Mouse (Mus musculus) frontal cortex, postnatal 10 days (tissue): ENCODE measurements at regions not wholly inside any gene's neighbourhood (a gene's known extent, or its start where the extent isn't known, plus 50 kb on each side); places are given as distances from the start of the nearest gene placed in this dataset.

Experiments used
- DNase-seq, 2 experiments: peaks; one replicate each; pipeline ENCODE4 v3.0.0; 2022; ENCODE audit warnings: low spot score in 2 of 2, mixed read lengths in 1 of 2

DNA sequence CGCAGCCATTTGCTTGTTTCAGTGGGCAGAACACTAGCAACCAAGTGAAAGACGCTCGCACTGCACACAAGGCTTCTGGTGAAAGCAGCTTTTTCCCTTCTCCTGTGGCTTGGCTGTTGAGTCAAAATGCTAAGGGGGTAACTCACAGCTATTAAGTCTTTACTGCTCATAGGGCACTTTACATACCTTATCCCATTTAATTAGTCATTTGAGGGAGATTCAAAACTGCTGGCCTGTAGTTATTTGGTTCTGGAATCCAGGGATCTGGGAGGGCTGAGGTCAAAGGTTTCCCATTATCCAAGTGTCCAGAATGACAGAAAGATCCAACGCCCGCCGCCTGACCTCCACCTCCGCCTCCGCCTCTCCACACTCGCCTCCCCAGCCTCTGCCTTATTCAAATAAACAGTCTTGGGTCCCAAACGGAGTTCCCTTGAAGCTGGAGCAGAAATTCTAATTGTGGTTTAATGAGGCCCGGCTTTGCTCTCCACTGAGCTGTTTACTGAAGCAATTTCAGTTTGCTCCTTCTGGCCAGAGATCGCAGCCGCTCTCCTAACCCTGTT lies 106.5 kb upstream of the Mycn start:
- no peak for DNase-seq

DNA sequence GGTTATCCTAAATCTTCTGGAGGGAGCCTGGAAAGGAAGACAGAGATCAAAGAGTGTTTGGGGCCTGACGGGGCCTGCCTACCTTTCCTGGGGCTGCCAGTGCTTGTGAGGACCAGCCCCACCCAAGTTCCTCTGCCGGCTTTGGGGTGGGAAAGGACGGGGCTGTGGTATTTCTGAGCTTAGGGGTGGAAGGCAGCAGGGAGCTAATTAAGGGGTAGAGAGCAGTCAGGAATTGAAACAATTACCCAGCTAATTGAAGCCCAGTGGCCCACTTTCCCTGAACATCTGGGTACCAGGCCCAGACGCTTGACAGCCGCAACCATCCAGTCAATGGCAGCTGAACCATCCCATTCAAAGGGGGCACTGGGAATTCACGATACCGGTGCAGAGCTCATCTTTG lies 101.2 kb upstream of the Mycn start:
- no peak for DNase-seq

DNA sequence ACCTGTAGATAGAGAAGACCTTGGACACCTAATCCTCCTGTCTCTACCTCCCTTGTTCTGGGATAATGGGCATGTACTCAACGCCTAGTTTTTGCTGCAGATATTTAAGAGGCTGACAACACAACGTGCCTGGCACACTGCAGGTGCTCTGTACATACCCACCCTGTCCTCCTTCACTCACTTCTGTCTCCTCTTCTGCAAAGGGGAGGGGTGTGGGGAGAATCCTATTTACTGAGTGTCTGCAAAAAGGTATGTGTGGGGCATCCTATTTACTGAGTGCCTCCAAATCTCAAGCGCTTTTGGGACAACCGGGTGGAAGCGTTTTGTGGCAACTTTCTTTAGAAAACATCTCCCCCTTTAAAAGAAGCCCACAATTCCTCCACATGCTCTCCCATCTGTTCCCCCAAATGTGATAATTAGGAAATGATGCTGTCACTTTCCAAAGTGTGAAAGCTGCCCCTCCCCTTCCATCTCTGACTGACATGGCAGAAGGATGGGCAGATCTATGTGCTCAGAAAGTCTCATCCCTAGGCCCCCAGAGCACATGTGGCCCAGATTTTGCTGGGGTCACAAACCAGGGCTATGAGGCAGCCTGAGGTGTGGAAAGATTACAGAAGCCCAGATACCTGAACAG lies 93.5 kb upstream of the Mycn start:
- no peak for DNase-seq

DNA sequence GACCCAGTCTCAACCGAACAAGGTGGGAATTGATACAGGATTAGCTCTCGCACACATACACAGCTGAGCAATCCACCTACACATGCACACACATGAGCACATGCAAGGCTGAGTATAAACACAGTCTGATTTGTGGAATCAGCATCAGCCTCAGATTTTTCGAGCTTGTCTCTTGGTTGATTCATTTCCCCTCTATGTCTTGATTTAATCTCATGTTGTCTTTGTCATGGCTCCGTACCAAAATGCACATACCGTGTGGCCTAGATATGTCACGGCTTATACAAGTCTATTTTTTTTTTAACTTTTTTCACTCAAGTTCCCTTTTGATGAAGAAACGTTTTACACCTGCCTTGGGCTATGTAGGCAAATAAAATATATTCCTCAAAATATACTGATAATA lies 88.6 kb upstream of the Mycn start:
- DNase-seq, result no peak

DNA sequence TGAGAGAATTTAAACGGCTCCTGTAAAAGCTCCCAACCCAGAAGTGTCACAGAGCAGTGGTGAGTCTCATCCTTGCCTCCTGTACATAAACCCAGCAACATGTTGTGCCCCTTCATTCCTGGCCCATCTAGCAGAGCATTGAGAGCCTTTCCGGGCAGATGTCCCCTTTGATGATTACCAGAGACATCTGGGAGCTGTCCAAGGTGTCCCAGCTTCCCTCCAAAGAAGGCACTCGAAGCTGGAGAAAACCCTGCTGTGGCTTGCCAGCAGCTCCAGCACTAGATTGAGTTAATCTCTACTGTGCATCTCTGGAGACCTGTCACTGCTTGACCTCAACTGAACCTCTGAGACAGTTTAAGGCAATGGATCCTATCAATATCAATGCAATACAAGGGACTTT lies 86.4 kb upstream of the Mycn start:
- DNase-seq, result no peak

DNA sequence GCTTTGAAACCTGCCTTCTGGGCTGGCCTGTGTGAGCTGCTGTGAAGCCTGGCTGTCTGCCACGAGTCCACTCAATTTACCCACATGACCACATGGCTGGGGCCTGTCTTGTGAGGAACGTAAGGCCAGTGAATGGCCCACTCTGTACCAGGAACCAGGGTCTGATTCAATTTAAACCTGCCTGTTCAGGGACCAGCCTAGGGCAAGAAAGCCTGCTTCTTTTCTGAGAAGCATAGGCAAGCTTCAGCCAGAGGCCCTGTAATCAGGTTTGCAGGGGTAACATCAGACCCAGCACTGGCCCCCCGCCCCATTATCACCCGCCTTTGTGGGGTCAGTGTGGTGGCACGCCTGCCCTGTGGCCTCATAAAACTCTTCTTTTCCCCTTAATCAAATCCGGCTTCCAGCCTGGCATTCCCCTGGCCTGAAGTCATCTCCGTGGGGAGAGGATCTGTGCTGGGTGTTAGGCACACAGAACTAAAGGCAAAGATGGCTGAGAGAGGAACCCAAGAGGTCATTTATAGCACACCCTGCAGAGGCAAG lies 84.4 kb upstream of the Mycn start:
- peak in 1 of 2 experiments; percentile 26 for DNase-seq

DNA sequence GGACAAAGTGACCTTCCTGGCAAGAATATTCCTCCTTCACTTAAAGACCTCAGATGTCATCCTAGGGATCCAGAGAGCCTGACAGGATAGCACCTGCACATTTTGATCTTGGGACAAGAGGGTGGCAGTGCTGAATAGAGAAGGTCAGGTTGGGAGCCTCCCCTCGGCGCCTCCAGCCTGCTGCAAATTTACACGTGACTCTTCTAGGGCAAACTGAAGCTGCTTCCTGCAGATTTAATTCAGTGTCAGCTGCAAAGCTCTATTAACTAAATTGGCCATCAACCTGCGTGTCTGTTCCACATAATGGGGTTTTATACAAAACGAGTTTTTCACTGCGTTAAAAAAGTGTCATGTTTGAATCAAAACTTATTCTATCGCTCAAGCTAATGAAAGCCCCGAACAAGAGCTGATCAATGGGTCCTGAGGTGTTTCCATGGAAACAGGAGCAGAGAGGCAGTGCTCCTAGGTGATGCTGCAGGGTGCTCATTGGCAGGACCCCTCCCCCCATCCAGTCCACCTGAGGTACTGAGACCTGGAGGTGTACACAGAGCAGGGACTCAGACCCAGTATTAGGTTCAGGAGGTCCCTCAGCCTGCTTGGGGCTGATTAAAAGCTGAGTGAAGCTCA lies 82.6 kb upstream of the Mycn start:
- no peak for DNase-seq

DNA sequence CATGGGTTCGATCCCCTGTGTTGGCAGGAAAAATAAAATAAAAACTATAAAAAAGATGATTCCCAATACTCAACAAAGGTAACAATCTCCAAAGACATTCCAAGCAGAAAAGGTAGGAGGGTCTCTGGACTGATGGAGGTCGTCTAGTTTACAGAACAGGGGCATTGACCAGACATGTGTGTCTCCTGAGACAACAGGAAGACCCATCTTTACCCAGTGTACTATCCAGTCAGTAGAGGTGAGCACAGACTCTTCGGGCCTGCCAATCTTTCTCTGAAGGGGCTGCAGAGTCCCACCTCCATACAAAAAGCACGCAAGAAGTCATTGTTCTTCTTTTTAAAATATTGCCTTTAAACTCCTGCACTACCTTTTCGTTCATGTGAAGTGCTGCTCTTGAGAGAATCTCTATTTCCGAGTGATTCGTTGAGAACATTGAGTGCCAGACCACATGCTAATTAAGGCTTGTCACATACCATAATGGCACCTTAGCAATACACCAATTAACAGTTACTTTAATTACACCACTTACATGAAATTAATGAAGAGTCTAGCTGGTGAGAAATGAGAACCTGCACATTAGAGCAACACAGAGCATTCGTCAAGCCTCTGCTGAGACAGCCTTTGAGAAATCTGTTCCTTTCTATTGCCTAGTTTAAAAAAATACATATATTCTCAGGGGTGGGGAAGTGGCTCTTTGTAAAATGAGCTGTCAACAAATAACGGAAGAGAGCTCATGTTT lies 69.5 kb upstream of the Mycn start:
- DNase-seq, result no peak

DNA sequence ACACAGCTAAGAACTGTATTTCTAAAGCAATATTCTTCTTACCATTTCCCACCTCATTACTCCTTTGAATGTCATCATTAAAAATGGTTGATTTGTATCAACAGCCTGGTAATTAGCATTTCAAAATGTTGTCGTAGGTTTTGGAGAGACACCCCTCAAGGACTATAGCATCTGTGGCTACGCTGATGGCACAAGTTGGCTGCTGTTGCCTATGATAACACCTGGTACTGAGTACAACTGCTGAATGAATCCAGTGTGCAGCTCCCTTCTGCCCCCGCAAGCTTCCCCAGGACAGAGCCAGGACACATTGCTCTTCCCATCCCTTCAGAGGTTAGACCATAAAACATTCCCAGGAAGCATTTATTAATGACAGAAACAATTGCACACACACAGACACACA lies 68.7 kb upstream of the Mycn start:
- no peak for DNase-seq

DNA sequence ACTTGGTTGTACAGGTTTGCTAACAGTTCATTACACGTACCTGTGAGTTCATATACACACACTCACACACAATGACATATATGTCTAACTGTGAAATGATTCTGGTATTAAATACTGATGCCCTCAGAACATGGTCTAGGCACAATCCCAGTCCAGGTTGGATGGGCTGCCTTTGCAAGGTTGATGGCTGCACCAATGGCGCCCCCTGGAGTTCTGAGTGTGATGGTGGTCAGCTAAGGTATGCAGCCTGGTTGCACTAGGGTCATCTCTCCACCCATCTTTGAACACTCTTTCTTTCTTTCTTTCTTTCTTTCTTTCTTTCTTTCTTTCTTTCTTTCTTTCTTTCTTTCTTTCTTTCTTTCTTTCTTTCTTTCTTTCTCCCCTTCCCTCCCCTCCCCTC lies 67.8 kb upstream of the Mycn start:
- no peak for DNase-seq

DNA sequence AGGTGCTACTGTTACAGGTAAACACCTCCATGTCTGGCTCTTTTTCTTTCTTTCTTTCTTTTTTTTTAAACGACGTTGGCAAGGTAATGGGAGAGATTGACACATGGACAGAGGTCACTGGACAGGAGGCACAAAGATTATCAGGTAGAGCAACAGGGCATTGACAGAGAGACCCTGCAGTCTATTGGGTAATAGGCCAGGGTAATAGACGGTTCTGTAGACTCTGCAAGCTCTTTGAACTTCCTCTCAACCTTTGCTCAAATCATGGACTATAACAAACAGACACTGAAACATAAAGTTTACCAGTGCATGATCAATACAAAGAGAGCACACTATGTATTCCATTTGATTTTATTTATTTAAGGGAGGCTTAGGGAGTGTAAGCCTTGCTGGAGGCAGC lies 61.0 kb upstream of the Mycn start:
- DNase-seq, result no peak

DNA sequence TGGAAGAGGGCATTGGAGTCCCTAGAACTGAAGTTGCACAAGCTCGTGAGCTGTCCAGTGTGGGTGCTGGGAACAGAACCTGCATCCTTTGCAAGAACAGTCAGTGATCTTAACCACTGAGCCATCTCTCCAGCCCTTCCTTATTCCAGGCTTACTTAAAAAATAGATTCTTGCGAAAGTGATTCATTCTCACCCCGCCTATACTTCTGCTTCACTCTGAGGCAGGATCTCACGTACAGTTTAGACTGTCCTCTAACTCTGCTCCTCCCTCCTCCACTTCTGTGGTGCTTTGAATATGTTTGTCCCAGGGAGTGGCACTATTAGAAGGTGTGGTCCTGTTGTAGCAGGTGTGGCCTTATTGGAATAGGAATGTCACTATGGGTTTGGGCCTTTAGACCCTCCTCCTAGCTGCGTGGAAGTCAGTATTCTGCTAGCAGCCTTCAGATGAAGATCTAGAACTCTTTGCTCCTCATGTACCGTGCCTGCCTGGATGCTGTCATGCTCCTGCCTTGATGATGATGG lies 60.4 kb upstream of the Mycn start:
- DNase-seq, result no peak

DNA sequence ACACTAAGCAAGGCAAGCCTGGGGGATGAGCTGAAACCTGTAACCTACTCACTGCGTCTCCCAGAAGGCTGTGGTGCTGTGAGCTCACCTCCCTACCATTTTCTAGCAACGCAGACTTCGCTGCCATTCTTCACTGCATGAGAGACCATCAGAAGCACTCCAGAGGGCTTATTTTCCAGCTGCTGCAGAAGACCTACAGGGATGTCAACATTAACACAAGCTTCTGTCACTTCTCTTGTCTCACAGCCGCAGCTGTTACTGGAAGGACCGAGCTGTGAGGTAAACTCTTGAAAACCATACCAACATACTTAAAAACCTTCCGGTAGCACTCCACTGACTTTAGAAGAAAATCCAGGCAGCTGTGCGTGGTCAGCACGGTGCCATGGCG lies 54.3 kb upstream of the Mycn start:
- no peak for DNase-seq

DNA sequence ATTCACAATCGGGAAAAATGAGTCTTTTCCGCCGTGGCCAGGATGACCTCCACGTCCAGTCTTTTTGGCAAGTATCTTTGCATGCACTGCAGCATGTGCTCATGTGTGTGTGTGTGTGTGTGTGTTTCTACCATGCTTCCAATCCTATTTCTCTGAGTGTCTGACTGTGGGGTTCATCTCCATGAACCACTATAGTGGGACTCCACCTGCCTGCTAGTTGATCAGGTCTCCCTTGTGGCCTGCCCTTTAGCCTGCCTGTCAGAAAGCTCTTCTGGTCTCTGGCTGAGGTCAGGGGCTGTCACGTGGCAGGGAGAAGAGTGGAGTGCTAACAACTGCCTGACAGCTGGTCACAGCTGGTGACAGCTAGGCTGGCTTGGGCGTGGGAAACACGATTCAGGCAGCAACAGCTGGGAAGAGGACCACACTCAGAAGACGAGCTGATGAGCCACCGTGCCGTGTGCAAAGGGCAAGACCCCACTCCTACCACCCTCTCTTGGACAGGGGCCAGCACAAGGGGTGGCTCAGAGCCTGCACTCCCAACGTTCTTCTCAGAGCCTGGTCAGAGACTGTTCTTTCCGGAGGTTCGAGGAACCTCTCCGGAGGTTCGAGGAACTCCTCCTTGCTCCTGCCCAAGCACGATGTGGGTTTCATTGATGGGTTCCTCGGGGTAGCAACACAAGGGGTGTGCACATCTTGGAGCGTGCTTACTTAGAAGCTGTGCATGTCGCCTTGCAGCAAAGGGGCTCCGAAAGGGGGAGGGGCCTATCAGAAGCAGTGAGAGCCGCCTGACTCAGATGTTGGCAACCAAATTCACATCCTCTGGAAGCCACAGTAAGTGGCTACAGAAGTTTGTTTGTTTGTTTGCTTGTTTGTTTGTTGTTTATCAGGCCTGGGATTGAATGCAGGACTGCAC lies 53.6 kb upstream of the Mycn start:
- no peak for DNase-seq

DNA sequence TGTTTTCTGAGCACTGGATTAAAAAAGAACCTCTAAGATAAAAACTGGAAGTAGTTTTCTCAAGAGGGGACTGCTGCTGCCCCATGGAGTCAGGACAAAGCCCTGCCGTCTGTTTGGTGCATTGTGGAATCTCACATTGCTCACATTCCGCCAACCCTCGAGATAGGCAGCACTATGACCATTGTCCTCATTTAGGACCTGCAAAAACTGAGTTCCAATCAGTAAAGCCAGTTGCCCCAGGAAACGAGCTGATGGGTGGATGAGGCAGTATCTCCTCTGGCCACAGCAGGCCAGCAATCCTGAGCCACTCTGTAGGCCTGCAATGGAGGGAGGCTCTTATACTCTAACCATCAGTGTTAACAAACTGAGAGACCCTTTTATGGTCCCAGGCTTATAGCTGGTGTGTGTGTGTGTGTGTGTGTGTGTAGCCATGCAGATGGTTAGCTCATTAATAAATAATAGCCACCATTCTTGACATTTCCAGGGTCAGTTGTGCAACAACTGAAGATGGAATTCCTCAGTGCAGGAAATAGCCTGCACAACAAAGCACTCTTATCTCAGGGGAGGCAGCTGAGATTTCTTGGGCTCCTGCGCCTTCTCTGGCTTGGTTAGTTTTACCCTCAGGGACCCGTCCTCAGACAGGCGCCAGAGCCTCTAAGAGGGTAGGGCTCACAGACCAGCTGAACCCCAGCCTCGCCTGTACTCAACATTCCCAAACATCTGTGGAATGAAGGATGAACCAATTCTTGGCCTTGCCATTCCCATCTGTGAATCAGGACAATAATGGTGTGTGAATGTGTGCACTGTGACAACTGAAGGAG lies 52.4 kb upstream of the Mycn start:
- no peak for DNase-seq
